Mouse (Mus musculus) thymus, postnatal 0 days (tissue): ENCODE results near the gene Cracr2b. TPM values are rescaled to one million over a fixed set of nuclear protein-coding genes. Genes with fewer than 3 reads are reported as not detected.
A peak's percentile ranks its signal among the peaks of the same experiment; 100 is the strongest.
"Not testable (repeated sequence)": the region's sequence is repeated elsewhere in the genome, so short reads cannot be mapped to it uniquely, and the experiment has no call there.

ENCODE experiments used
- DNase-seq: peaks from one replicate; pipeline ENCODE4 v3.0.0-alpha.2; 2015; ENCODE audit warnings: low spot score
- polyA plus RNA-seq: library from polyadenylated mRNA; unstranded; fragments of >200 nt; fragmentation: Nextera tagmentation; extraction: Ambion mirVana; gene quantifications from 2 replicates; pipeline ENCODE4 v1.2.1, GENCODE M21; 2015

Gene Cracr2b
- polyA plus RNA-seq, 1 experiment from 2014 or later = 8.9 TPM

DNA sequence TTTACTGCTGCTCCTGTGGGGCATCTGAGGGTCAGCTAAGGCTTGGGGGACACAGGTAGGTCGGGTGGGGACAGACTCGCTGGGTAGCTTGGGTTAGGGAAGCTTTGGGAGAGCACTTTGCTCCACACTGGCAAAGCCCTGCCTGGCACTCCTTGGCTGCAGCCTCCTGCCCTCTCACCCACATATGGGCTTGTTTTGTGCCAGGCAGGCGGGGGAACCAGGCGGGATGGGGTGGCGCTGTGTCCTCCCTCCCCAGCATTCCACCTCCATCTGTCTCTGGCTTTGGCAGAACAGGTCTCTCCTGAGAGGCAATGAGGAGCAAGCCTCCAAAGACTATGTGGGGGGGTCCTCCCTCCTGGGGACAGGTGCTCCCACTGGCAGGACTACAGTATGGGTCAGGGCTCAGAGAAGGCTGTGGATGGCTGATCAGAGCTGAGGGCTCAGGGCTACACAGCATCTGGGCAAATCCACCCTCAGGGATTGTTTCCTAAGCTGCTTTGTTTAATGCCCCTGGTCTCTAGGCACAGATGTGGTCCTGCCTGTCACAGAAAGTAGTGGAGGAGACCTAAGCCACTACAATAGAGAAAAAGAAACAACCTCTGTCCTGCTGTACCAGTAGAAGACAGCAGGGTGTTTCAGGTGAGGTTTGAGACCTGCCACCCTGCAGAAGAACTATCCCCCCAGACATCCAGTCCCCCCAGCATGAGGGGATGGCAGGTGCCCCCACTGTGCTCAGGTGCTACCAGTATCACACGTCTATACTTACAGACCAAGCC lies 28.0 kb upstream of the Cracr2b start:
- no peak for DNase-seq

GRCm38 (mm10) chr7:141433517-141434400 lies 27.1 kb upstream of the Cracr2b start:
- DNase-seq = no peak

- DNase-seq = peak; percentile 59
Measured at GRCm38 (mm10) chr7:141434464-141434863, 26.4 kb upstream of the Cracr2b start.

- DNase-seq = peak; percentile 67
Measured at GRCm38 (mm10) chr7:141435129-141435855, 25.6 kb upstream of the Cracr2b start.

DNA sequence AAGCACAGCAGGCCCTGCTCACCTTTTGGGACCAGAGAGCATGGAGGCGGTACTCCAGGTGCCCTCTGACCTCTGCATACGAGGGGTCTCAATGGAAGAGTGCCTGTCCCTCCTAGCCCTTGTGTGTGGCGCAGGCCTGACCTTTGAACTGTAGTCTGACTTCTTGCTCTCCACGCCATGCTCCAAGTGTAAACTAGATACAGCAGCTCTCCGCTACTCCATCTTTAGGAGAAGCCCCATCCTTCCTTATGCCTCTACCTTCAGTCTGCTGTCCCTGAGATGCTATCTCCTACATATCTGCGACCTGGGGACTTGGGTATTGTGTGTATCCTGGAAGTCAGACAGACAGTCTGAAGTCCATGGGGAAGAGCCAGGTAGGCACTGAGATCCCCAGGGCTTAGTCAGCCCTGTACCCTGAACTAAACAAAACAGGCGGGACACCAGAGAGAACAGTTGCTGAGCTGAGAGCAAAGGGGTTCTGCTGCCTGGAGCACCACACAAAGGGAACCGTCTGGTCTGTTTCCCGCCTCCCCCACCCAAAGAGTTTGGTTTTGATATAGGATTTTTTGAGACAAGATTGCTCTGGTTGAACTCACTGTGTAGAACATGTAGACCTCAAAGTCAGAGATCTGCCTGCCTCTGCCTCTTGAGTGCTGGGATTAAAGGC lies 24.9 kb upstream of the Cracr2b start:
- DNase-seq = no peak

GRCm38 (mm10) chr7:141436523-141436892 lies 24.4 kb upstream of the Cracr2b start:
- DNase-seq = no peak

DNA sequence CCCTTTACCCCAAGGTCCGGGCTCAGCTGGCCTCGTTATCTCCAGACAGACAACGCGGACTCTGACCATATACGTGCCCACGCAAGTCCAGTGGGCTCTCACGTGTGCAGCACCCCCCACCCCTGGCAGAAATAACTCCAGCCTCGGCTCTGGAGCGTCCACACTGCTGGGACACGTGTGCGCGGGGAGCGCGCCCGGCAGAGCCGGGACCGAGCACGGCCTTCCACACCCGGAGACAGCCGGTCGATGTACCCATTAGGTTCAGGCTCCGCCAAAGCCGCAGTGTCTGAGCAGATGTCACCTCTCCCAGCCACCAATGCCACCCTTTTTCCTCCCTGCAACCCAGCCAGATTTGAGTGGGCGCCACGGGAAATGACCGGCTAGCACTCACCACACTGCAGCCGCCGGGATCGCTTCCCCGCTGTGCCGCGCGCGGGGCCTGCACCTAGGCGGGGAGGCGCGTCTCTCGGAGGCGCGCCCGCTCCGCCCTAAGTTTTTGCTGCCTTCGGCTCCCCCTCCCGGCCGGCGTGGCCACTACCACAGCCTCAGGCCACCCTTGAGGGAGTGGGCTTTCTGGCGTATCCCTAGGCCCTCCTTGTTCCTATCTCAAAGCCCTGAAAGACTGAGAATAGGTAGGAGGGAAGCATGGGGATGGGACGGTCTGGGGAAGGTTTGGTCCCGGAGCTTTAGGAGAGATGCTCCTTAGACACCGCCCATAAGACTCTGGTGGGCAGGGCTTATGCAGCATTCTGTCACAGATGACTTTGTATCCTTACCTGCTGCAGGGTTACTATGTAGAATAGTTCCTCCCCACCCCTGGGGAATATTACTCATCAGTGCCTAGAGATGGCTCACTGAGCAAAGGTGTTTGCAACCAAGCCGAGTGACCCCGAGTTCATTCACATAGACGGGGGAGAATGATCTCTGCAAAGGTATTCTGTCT lies 23.4 kb upstream of the Cracr2b start, which contains the start of gene Slc25a22:
TSS of gene Slc25a22 (minus strand) at position 715 of the 943 bp plus-strand sequence.
- DNase-seq = peak; percentile 85

DNA sequence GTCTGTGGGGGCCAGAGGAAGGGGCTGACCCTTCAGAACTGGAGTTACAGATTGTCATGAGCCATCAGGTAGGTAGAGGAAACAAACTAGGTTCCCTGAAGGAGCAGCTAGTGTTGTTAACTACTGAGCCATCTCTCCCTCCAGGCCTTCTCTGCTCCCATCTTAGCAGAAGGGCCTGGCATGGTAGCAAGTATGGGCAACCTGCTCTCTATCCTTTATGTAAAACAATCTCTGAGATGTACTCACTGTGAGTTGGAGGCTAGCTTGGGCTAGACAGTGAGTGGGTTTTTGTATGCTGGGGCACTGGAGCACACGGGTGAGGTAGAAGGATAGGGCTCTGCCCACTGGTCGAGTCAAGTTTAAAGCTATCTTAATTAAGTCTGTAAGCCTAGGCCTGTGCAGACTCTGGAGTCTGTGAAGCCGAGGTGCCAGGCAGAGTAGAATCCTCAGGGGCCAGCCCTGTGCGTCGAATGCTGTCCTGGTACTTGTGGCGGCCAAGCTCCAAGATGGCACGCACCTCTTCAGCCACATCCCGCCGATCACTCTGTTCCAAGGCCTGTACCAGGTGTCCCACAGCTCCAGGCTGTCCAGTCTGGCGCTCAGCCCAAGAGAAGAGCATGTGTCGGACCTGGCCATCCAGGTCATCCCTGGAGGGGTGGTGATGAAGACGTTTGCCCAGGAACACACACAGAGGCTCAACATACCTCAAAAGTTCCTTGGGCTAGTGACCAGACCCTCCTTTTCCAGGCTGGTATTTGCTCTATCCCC lies 22.5 kb upstream of the Cracr2b start:
- DNase-seq = no peak

DNA sequence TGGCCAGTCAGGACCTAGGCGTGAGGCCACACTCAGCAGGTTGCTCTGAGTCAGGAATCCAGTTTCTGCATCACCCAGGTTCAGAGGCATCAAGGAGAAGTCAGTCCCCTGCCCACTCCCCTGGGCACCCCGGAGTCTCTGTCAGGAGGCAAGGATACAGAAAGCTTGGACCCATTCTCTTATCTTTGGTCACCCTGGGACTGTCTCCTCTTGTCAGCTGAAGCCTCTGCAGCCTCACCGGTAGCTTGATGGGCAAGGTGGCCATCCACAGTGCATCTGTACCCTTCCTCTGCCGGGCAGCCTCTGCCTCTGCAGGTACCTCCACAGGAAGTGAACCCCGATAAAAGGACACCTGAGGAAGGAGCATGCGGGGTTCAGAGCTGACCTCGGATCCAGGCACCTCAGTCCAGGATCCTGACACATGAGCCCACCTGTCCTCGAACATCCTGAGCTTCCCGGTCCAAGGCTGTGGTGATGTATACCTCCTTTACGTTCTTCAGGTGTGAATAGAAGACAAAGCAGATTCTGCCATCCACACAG lies 21.7 kb upstream of the Cracr2b start:
- DNase-seq = no peak

GRCm38 (mm10) chr7:141439811-141440210 lies 21.1 kb upstream of the Cracr2b start:
- no peak for DNase-seq

DNA sequence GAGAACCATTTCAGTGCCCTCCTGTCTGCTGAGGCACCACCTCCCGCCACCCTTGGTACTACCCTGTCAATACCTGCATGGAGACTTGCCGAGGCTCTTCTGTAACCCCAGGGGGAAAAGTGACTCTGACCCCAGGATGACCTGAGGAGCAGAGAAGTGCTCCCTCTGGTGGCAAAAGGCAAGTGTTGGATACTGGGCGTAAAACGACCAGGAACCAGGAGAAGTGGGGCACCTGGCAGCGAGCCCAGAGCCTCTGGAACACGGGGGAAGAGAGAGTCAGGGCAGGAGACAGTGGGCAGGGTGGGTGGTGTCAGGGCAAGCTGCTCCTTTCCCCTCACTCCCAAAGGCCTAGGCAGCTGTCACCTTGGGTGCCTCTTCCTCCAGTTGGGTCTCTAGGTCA lies 20.3 kb upstream of the Cracr2b start:
- DNase-seq = peak; percentile 57

DNA sequence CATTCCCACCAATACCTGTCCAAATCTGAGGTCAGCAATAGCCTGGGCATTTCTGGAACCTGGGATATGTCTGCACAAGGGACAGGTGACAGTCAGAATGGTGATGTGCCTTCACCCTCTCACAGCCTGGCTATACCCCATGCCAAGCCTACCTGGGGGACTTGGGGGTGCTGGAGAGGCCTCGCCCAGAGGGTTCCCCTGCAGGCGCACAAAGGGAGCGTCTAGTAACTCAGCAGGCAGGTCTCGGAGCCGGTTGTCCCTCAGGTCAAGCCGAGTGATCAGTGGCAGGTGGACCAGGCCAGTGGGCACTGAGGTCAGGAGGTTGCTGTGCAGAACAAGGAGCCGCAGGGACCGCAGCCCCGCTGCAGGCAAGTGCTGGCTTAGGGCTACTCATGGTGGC lies 19.4 kb upstream of the Cracr2b start:
- no peak for DNase-seq

DNA sequence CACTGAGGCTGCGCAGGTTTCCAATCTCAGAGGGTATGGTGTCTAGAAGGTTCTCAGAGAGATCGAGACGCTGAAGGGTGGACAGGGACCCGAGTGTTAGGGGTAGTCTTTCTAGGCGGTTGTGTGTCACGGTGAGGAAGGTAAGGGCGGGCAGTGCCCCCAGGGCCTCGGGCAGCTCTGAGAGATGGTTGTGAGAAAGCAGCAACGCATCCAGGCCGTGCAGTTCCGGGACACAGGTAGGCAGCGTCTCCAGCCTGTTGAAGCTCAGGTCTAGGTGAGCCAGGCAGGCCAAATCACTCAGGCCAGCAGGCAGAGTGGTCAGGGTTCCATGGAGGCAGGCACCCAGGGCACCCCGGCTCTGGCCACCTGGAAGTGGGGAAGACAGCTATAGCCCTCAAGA lies 18.7 kb upstream of the Cracr2b start:
- no peak for DNase-seq

DNA sequence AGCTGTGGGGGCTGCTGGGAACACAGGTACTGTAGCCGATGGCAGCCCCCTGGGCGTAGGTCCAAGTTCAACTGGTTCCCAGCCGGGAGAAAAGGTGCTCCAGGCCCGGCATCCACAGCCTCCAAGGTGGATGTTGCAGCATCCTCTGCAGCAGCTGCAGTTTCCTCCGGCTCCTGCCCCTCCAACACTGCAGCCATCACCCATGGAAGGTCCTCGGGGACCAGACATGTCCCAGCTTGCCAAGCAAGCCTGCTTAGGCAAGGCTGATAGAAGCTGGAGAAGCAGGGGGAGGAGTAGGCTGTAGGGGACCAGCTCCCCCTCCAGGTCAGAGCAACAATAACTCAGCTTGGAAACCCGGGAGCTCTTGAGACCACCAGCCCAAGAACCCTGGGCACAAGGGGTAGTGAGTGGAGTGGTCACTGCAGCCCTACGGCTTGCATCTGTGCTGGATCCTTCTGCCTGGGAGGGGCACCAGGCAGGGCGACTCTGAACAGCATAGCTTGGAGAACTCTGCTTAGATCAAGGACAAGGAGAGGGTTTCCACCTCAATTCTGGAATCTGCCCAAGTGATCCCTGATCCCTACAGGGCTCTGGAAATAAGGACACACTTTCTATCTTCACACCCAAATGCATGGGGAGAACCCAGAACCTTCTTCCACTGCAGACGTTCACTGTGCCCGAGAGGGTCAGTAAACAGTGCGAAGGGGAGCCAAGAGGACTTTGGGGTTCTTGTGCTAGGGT lies 17.6 kb upstream of the Cracr2b start:
- peak; percentile 54 for DNase-seq

GRCm38 (mm10) chr7:141443828-141444237 lies 17.1 kb upstream of the Cracr2b start, which contains the start of gene Pidd1:
Gene Pidd1, minus strand, starts transcription at chr7:141444025.
- DNase-seq = peak; percentile 67

GRCm38 (mm10) chr7:141446374-141446773 lies 14.5 kb upstream of the Cracr2b start:
- DNase-seq = not testable (repeated sequence)

- DNase-seq = peak; percentile 94
Measured at GRCm38 (mm10) chr7:141447110-141447991, 13.5 kb upstream of the Cracr2b start, which contains the start of gene Rplp2. Gene Rplp2, plus strand, starts transcription at chr7:141447370.
